Mouse (Mus musculus) adrenal gland, postnatal 36 days (tissue): Measurements from ENCODE around the gene Prr7. TPM values are rescaled to one million over a fixed set of nuclear protein-coding genes. Genes with fewer than 3 reads are reported as not detected.
"Not testable (repeated sequence)": the region's sequence is repeated elsewhere in the genome, so short reads cannot be mapped to it uniquely, and the experiment has no call there.

Experiments
- DNase-seq, 2 experiments: peaks; one replicate each; pipeline ENCODE4 v3.0.0; 2021; ENCODE audit warnings: mixed read lengths in 1 of 2
- long read RNA-seq, 2 experiments: library from polyadenylated mRNA; stranded (forward); transcript quantifications; one replicate each; pipeline ENCODE4 v2.0.0; 2021; ENCODE audit warnings: borderline sequencing depth in 2 of 2
- total RNA-seq, 2 experiments: library from RNA; stranded (reverse); gene quantifications; 2 replicates each; pipeline ENCODE4 v1.2.3; 2021

Gene Prr7
- 1 to 10 TPM; 1.9 to 3.3 TPM for total RNA-seq
- long read RNA-seq, experiment 1: 0 reads
- long read RNA-seq, experiment 2: 0 reads

DNA sequence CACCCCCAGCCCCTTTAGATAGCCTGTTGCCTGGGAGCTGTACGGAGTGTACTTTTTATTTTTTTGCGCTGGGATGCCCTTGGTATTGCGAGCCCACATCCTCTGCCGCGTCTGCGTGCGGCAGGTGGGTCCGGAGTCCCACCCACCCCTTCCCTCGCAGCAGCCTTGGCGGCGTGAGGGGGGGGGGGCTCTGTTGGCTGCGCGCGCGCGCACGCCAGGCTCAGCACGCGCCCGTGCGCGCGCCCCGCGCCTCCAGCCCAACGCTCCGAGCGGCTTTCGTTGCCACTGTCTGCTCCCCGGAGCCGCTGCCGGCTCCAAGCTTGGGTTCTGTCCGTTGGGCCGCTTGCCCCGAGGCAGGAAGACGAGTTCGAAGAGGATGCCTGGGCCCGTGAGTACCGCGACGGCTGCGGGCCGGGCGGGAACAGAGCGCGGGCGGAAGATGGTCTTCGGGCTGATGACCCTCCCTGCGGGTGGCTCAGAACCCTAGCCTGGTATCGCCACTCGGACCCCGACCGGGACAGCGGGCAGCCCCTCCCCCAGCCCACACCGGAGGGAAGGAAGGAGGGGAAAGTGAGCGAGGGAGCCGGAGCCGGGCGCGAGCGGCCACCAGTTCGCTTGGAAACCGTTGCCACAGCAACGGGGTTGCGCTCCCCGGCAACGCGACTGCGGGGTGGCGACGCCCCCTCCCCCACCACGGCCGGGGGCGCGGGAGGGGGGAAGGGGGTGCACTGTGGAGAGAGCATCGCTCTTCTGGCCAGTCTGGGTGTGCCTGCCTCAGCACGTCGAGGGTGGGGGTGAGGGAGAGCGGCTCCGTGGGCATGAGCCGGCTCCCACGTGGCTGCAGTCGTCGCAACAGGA is at the start of gene Prr7:
Gene Prr7 (plus strand): TSS at position 241 of the 858 bp plus-strand sequence.
- peak; percentile 53 to 68 for DNase-seq

DNA sequence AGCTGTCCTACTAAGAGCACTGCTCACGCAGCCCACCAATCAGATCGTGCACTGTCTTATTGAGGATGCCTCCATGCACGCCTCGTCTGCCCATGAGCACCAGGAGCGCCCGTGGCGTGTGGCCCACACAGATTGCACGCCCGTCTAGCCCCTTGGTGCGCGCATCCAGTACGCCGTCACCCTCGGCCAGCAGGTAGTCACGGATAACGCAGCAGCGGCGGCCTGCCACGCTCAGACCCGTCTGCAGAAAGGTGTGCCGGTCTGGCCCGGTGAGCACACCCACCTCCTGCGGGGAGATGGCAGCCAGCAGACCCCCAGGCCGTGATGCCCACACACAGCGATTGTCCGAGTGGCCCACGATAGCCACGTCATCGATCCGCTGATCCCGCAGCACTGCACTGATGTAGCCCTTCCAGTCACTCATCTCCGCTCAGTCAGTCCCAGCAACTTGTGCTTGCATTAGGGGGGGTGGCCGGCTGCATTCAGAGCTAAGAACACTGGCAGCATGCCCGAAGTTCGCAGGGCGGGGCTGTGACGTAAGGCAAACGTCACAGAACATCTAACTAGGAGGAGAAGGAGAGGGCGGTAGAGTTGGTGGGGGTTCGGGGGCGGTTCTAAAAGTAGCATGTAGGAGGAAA is 49.2 kb upstream of the Prr7 start, which contains the start of gene Pfn3:
Gene Pfn3 (minus strand): TSS at position 490 of the 638 bp plus-strand sequence.
- peak in 1 of 2 experiments; percentile 42 for DNase-seq

DNA sequence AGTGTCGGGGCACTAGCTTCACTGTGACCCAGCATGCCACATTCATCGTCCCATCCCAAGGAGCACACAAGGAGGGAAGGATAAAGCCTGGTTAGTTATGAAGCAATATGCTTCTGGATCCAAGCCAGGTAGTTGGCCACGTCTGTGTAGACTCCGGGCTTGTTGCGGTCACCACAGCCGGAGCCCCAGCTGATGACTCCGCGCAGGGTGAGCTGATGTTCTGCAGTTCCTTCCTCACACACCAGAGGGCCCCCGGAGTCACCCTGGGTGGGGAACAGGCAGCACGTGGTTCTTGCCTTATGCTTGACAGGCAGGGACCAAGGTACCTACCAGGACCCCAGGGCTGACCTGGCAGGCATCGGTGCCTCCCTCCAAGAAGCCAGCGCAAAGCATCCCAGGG is 46.1 kb upstream of the Prr7 start:
- DNase-seq: peak; percentile 92 to 94

DNA sequence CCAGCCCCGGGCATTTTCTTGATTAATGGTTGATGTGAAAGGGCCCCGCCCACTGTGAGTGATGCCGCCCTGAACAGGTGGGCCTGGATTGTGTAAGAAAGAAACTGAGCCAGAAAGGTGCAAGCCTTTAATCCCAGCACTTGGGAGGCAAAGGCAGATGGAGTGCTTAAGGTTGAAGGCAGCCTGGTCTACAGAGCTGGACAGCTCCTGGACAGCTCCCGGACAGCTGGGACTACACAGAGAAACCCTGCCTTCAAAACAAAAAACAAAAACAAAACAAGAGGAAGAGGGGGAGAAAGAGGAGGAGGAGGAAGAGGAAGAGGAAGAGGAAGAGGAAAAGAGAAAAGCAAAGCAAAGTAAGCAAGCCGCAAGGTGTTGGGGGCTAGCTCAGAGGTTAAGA is 44.9 kb upstream of the Prr7 start:
- no peak for DNase-seq

DNA sequence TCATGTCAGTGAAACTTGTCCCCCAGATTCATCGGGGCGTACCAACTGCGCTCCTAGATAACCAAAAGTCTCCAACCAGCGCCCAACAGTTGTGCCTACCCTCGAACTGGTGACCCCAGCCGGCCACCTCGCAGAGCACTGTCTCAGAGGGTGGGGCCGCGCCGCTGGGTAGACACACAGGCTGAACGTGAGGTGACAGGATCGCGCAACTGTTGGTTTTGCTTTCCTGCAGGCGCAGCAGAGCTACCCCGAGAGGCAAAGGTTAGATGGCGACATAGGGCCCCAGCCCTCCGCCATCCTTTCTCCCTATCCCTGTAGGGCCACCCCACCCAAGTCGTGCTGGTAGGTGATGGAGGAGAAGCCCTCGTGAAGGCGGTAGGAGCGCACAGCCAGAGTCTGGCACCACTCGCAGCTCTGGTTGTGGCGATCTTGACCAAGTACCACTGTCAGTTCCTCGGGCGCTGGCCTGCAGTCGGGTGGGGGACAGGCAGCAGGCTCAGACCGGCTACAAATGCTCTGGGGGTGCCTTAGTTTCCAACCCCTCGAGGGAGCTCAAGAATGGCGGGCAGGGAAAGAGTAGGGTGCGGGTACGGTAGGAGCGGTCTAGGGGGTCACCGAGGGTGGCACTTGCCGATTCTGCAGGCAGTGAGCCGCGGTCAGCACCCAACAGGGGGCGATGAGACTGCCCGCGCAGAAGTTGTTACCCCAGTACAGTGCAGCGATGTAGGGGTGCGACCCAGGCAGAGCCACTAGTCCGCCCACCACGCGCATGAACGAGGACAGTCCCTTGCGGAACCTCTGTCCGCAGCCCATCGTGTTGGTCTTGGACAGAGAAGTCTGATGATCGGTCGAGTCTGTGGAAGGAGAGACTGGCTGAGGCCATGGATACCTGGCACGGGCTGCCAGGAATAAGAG is 43.8 kb upstream of the Prr7 start:
- DNase-seq: no peak

DNA sequence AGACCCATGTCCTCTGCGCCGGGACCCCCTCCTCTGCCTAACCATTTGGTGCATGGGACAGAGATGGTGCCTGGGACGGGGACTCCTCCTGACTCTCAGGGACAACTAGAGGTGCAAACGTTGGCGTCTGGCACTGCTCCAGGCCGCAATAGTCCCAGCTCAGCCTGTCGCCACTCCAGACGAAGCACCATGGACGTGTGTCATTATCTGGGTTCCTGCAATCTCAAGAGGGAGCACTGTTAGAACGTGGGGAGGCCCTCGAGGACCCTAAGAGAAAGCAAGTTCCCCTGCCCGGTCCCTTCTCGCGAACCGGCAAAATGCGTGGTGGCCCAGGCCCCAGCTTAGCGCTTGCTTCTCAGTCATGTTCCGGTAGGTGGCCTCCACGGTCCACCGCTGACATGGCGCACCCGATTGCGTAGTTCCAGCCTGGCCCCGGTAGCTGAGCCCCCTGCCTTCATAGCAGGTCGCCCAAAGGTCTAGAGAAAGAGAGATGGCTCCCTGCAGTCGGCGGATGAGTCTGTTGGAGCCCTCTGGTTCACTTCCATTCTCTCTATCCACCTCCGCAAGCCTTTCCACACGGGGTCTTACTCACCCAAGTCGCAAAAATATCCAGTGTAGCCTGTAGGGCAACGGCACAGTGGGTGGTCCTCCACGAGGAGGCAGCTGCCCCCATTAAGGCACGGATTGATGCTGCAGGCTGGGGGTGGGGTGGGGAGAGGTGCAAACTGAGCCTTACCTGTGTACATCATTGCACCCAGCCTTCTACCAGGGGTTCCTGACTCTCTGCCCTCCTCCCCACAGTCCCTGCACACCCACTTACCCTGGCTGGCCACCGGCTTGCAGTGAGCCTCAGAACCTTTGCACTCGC is 42.9 kb upstream of the Prr7 start:
- DNase-seq: peak; percentile 78 to 84

DNA sequence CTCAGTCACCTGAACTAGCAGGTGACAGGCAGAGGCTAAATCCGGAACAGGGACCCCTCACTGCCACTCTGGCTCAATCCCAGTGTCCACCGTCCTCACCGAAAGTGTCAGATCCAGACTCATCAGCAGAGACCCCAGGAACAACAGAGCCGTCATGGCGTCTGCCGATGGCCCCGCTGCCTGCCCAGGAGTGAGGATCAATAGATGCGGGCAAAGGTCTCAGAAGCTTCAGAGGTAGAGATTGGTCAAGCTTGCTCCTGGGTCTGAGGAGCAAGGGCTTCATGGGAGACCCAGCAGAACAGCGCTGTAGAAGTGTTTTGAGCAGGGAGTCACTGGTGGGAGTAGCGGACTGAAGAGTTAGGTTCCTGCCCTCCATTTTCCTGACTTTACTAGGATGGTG is 37.5 kb upstream of the Prr7 start, which contains the start of gene F12:
Gene F12 (minus strand): TSS at position 181 of the 400 bp plus-strand sequence.
- DNase-seq: no peak

DNA sequence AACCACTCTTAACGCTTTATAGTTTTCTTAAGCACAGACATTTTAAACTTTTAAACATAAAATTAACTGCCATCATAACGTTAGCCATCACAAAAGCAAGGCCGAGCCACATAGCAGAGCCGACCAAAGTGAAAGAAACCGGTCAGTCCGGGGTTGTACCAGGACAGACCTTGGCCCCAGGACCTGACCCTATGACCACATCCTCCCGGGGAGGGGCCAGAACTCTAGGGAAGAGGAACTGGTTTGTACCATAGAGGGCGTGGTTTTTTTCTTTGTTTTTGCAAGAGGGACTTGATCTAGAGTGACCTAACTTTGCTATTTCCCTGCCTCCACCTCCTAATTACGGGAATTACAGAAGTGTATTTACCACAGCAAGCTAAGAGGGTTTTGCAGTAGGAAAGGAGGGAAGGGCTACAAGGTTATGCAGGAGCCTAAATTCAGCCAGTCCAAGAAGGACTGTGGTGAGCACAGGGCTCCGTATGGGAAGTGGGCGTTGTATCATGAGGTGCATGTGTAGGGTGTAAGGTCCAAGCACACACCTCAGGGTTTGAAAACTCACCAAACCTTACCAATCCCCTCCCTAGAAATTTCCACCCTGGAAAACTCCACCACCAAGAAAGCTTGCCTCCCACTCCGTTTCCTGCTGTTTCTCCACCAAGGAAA is 34.7 kb upstream of the Prr7 start:
- DNase-seq: peak; percentile 83 to 89

DNA sequence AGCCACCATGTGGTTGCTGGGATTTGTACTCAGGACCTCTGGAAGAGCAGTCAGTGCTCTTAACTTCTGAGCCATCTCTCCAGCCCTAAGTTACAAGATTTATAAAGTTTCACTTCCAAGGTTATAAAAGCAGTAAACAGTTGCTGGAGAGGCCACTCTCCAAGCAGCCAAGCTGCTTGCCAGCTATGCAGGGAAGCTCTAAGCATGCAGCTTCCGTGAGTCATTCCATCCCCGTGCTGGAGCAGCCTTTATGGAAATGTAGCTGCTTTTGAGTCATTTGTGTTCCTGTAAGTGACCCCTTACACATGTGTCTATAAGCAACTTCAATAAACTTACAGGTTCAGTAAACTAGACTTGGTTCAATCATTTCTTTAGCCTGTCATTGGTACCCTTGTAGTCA is 33.5 kb upstream of the Prr7 start:
- peak; percentile 71 to 77 for DNase-seq

DNA sequence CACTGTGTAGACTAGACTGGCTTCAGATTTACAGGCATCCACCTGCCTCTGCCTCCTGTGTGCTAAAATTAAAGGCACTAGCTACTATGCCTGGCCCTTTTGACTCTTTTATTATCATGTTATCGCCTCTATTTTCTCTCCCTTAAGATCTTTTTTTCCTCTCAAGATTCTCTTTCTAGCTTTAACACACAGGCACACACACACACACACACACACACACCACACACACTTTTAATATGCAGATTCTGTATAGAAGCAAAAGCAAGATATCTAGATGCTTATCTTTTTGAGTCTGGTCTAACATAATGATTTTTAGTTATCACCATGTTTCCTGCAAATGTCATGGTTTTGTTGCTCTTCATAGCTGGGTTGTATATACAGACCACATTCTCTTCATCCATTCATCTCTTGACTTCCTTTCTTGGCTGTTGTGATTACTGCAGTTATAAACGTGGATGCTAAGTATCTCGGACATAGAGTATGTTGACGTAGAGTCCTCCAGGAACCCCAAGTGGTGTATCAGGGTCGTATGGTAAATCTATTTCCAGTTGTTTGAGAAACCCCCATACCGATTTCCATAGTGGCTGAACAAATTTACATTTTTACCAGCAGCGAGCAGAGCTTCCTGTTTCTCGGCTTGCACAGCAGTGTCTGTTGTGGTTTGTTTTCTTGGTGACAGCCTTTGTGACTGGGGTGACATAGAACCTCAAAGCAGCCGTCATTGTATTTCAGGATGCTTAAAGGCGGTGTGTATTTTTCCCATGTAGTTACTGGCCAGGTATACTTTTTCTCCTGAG is 32.0 kb upstream of the Prr7 start:
- no peak for DNase-seq

DNA sequence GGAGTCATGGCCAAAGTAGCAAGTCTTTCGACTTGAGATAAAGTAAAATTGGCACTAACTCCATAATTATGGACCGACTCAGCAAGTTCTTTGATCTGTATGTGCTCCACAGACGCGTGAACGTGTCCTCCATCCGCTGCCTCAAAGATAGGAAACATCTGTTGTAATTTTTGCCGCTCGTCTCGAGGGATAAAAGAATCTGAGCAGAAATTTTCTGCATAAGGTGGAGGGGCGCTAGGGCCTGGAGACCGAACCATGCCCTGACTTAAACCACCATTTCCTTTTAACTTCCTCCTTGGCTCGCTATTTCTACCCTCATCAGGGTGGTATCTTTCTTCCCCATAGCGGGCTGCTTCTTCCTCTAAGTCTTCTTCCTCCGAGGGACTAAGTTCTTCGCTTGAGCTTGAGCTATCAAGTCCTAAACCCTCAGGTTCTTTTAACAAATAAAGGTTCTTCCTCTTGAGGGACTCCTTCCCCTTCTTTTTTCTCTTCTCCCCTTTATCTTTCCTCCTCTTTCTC is 26.9 kb upstream of the Prr7 start:
- DNase-seq: not testable (repeated sequence)

DNA sequence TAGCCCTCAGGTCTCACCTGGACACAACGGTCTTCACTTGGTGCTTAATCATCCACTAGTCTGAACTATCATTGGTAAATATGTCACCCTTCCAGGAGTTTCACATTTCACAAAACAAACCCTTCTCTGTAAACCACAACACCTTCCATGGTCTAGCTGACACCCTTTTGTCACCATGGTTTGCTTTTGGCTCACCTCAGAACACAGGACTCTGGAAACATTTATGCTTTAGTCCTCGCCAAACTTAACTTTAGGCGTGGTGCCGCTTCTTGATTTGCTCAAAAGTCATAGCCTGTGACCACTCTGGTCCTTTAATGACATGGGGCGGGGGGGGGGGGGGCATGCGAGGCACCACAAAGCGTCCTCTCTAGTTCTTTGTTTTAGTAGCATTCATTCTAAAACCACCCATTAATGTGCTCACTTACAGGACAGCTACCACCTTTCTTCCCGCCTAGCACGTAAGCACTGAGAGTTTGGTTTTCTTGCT is 20.2 kb upstream of the Prr7 start:
- no peak for DNase-seq

DNA sequence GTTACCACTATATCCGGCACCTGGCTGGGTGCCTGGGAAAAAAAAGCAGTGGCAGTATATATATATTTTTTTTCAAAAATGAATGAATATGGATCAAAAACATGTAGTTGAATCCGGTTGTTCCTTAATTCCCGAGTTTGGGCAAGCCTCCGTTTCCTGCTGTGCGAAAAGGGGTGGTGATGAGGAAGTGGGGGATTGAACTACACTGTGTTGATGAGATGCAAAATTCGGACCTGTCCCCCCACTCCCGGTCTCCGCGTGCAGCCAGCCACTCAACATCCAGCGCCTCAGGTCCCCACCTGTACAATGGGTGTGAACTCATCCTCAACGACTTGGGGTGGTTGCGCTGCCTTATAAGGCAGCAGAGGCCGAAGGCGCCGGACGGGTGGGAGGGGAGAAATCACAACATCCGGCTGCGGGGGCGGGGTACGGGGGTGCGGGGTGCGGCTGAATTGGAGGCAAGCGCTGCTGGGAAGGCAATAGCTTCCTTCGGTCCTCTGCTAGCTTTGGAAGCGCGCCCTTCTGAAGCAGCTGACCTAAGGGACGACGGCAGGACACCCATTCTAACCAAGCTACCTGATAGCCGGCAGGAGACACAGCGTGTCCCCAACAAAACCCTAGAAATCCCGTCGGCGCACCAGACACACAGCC is 19.7 kb upstream of the Prr7 start:
- peak; percentile 87 to 92 for DNase-seq

DNA sequence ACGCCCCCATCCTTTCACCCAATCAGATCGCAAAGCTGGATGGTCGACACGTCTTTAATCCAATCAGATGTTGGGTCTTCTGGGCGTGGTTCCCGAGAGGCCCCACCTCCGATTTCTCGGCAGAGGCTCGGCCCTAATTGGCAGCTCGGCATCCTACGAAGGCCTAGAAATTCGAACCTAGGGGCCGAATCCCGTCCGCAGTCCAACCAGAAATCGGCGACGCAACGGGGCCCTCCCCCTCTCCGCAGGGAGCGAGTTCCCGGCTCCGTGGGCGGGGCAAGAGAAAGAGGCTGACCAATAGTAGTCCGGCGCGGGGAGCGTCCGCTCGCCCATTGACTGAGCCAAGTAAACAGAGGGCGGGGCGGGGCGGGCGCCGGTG is 19.1 kb upstream of the Prr7 start, which contains the start of gene Grk6:
Gene Grk6 (plus strand): TSS at position 136 of the 379 bp plus-strand sequence.
- DNase-seq: peak; percentile 99 to 100

DNA sequence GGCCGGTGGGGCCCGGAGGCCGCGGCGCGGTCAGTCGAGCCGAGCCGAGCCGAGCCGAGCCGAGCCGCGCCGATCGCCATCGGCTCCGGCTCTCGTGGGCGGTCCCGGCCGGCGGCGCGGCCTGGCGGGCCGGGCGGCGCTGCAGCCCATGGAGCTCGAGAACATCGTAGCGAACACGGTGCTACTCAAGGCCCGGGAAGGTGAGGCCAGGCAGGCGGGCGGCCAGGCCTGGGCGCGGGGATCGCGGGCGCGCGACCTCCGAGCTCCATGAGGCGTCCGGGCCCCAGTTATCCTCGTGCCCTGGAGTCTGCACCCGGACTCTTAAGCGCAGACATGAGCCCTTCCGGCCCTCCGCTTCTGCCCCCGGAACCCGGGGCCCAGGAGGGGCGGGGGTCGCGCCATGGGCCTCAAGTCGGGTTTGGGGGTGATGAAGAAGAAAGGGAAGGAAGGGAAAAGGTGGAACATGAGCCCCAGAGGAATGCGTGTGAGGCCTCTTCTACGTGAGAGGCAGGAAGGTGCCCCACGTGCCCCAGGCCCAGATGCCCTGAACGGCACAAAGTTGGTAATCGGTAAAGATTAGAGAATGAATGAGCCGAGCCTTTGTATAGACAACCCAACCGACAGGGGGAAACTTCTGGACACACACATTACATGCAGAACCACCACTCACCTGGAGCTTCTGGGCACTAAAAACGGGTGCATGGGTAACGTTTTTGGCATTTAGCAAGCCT is 18.5 kb upstream of the Prr7 start:
- DNase-seq: no peak

DNA sequence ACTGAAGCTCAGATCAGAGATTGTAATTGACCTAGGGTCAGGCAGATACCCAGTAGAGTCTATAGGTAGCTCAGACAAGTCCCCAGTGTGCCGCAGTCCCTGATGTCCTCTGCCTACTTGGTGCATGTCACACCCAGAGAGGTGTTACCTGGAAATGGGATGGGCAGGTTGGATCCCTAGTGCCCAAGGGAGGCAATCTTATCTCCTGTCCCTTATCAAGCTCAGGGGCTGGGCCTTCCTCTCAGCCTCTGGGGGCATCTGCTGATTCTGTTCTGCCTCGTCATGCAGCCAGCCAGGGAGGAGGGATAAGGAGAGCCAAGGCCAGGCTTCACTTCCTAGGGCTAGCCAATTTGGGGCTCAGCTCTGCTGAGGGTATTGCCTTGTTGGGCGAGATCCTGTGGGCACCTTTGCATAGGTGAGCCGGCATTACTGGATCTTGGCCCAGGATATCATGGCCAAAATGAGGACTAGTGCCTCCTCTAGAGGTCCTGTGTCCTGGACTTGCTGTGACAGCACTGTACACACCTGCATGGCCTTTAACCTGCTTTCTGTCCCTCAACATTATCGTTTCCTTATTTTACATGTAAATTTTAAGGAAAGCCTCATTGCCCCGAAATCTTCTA is 17.5 kb upstream of the Prr7 start:
- no peak for DNase-seq

DNA sequence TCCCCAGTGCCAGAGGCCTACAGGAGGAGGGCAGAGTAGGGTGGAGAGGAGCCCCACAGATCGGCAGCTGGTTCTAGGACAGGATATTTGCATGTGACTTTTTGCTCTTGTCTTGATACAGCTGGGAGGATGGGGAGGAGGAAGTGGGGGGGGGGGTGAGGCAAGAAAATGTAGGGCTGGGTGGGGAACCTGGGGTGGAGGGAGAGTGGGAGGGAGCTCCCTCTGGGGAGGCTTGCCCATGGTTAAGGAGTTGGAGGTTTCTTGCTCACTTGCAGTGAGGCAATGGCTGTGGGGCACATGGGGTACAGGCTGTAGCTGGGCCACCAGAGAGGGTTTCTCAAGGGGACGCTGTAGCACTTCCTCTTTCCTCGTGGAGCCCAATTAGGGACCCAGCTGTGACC is 16.5 kb upstream of the Prr7 start:
- DNase-seq: no peak

DNA sequence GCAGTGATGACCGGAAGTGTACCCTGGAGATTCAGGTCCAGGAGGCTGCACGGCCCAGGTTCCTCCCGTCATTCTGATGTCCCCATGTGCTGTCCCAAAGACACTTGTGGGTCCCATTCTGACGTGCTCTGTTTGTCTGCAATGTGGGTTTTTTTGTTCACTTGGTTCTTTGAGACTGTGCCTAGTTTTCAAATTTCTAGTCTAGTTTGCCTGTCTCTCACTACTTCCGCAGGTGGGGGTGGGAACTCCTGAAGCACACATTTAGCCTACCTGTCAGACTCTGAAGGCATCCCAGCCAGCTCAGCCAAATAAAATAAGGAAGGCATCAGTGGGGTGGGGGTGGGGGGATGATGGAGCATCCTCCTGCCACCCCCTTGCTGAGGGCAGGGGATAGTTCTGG is 15.9 kb upstream of the Prr7 start:
- DNase-seq: no peak
